Mouse (Mus musculus) liver, adult (tissue): ENCODE data around the gene Phf10.
"Not testable (repeated sequence)": the region's sequence is repeated elsewhere in the genome, so short reads cannot be mapped to it uniquely, and the experiment has no call there.

ENCODE experiments used
- GATA4 ChIP-seq: IDR thresholded peaks from 2 replicates; pipeline ENCODE4 v1.6.1; 2014; ENCODE audit warnings: mild to moderate bottlenecking, low read length; ENCODE audit not compliant: insufficient replicate concordance

The Phf10 gene

DNA sequence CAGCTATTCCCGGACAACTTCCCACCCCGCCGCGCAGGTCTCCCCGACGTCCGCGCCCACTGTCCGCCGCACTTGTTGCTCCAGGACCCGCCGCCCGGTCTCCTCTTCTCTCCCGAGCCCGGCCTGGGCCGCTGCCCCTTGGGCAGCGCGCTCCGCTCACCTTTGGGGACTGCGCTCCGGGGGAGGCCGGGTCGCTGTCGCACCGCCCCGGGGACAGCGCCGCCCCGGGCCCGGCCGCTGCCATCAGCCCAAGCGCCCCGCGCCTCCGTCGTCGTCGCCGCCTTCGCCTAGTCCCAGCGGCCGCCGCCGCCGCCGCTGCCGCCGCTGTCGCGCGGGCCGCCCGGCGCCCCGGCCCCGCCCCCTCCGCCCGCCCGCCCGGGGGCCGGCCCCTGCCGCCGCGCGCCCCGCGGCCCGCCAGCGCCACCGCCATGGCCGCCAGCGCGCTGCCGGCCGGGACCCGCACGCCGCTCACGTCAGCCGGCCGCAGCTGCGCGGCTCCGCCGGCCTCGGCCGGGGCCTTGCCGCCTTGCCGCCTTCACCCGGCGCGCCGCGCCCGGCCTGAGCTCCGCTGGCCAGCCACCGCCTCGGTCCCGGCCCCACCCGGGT, at the start of gene Phf10:
Phf10 (minus strand) TSS at position 323 of the 606 bp plus-strand sequence.
- TF ChIP-seq GATA4 = not testable (repeated sequence)

DNA sequence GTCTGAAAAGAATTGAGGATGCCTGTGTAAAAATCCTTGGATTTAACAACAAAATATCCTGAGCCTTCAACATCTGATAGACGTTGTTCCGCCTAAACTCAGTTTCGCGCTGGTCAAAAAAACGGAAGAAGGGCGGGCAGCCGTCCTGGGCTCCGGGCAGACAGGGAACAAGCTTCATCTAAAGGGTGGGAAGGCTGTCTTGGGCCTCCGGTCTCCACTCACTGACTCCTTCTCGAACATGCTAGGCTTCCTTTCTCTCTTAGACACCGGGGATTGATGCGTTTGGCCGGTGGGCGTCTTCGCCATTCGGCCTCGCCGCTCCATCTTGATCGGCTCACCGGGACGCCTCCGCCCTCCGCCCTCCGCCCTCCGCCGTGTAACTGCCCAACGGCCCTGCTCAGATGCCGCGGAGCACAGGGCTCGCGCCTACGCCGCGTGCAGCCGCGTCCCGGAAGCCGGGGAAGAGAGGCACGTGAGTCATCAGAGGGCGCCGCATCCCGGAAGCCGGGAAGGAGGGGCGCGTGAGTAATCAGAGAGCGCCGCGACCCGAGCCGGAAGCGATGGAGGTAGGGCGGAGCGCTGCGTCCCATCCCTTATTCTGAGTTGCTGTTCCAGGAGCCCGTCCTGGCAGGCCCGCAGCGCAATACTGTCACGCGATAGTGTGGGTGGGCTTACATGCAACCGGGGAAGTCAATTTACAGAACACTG, 48.8 kb upstream of the Phf10 start, which contains the start of gene Gm3435:
Gm3435 (plus strand) TSS at position 471 of the 708 bp plus-strand sequence.
- not testable (repeated sequence) for TF ChIP-seq GATA4

DNA sequence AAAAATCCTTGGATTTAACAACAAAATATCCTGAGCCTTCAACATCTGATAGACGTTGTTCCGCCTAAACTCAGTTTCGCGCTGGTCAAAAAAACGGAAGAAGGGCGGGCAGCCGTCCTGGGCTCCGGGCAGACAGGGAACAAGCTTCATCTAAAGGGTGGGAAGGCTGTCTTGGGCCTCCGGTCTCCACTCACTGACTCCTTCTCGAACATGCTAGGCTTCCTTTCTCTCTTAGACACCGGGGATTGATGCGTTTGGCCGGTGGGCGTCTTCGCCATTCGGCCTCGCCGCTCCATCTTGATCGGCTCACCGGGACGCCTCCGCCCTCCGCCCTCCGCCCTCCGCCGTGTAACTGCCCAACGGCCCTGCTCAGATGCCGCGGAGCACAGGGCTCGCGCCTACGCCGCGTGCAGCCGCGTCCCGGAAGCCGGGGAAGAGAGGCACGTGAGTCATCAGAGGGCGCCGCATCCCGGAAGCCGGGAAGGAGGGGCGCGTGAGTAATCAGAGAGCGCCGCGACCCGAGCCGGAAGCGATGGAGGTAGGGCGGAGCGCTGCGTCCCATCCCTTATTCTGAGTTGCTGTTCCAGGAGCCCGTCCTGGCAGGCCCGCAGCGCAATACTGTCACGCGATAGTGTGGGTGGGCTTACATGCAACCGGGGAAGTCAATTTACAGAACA, 17.4 kb upstream of the Phf10 start, which contains the start of the genes 9030025P20Rik and Gm3417:
9030025P20Rik (plus strand) TSS at position 107 of the 677 bp plus-strand sequence.
Gm3417 (minus strand) TSS at position 429 of the 677 bp plus-strand sequence.
- not testable (repeated sequence) for TF ChIP-seq GATA4

DNA sequence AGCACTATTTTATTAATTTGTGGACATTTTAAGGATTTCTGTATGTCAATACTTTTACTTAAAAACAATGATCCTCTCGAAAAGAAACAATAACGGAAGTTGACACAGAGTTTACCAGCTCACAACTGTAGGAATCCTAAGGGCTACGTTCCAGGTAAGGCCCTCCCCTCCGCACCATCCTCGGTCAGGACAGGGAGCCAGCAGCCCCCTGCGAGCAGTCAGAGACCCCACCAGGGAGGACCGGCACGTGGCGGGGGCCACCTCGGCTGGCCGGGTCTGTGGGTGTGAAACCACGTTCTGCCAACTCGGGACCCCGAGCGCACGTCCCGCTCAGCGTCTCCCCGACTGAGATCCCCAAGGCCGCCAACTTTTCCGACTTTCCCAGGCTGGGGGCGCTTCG, 553 bp downstream of the Phf10 start:
- no peak for TF ChIP-seq GATA4

DNA sequence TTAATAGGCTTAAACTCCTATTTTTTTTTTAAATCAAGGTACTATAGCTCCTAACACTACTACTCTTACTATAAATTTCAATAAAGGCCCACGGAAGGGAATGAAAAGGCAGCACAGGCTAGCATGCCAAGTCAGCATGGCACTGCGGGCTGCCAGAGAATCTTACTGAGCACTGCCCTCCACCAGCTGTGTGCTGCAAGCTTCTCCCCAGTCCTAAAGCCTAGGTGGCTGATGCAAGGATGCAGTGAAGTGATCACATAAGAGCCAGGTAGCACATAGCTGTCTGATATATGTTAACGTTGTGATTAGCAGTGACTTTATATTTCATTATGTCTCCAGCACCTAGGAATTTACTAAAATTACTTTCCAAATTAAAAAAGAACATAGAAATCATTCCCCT, 1.1 kb downstream of the Phf10 start:
- TF ChIP-seq GATA4 = no peak

DNA sequence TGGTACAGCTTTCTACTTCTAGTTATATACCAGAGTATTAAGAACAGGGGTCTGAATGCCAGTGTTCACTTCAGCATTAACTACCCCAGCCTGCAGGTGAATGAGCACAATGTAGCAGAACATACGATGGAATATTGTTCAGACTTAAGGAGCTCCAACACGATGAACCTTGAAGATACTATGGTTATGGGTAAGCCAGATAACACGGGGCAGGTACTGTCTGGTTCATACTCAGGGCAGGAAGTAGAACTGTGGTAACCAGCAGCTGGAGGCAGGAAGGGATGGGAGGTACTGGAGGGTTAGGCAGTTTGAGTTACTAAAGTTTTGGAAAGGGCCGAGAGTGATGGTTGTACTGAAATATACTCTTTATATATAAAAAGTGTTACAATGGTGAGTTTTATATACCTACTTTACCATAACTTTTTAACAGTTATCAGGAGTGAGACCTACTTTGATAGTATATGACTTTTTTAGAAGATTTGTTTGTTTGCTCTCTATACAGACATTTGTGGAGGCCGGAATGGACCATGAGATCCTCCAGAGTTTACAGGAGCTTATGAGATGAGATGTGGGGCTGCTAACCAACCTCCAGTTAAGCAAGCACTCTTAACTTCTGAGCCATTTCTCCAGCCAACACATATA, 2.3 kb downstream of the Phf10 start:
- TF ChIP-seq GATA4 = no peak

DNA sequence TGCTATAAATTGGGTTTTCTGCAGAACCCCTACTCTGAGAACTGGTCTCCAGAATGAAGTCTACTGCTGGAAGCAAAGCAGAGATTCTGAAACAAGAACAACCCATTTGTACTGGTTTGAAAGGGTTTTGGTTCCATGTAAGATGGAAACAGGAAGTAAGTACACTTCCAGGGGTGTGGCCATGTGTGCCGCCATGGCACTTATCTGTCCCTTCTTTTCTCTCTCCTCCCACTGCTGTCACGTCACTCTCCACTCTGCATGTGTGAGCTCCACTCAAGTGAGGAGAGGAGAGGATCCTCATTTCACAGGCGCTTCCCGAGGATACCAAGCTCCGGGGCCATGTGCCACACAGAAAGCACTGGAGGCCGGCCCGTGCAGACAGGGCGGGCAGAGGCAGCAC, 7.6 kb downstream of the Phf10 start:
- no peak for TF ChIP-seq GATA4

DNA sequence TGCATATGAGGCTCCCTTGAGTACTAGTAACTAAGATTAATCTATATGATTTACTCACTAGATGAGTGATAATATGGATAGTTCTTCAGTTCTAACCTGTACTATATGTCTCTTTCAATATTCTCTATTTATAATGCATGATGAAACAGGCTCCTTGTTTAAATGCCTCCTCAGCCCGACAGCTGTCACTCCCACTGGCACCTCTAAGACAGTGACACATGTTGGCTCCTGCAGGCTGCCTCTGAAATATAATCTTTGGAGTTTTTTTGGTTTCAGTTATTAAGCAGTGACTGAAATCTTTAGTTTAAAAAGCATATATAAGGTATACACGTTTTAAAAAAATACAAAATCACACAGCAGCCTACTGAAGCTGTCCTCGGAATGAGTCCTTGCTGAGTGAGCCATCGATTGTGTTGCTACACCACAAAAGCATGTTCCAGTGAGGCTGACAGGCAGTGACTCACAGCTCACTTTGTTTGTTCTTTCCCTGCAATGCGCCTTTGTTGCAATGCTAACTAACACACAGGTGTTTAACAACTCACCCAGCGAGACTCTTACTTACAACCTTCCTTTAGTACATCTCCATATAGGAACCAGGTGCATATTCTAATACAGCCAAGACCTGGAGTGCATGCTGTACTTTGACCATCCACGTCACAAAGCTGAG, 11.8 kb downstream of the Phf10 start:
- no peak for TF ChIP-seq GATA4

DNA sequence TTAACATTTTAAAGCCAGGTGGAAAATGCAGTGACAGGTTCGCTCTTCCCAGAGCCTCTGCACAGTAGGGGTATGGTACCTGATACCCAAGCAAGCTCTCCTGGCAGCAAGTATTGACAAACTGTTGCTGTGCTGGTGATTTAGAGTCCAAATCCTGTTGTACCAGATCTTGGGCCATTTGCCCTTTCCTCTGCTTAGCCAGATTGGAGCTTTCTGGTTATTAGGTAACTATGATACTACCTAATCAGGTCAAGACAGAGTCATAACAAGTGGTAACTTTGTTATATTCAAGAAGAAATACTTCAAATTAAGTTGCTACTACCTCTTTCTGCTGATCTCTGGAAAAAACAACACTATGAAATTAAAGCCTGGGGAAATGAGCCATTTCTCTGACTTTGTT, 16.5 kb downstream of the Phf10 start:
- TF ChIP-seq GATA4 = no peak

DNA sequence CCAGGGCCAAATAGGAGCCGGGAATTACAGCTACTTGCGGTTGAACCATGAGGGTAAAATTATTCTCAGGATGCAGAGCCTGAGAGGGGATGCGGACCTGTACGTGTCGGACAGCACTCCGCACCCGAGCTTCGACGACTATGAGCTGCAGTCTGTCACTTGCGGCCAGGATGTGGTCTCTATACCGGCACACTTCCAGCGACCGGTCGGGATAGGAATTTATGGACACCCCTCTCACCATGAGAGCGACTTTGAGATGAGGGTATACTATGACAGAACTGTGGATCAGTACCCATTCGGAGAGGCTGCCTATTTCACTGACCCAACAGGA, 17.4 kb downstream of the Phf10 start:
- no peak for TF ChIP-seq GATA4

DNA sequence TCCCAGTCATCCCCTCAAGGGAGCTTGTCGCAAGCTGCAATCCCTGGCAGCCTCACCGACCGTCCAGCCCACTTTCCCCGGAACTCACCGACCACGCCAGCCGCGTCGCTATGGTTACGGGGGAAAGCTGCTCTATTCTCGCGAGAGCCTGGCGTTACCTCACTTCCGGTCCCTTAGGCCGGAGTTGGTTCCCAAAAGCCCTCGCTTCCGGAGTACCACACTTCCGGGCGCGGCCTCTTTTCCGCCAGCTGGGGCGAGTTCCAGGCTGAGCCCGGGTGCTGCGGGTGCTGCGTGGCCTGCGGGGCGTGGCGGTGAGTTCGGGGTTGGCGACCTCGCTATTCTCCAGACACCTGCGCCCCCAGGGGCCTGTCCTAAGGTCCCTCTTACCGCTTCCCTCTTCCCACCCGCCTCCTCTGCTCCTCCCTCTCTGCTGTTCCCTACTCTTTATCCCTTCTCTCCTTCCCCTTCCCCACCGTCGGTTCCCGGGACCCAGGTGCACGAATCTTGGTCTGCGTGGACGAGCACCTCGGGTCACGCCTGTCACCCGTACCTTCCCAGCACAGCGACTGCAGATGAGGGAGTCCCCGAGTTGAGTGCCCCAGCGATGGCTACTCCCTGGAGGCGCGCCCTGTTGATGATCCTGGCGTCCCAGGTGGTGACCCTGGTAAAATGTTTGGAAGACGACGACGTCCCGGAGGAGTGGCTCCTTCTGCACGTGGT, 17.9 kb downstream of the Phf10 start, which contains the start of the genes Wdr27 and 1600012H06Rik:
Wdr27 (minus strand) TSS at position 150 of the 720 bp plus-strand sequence.
1600012H06Rik (plus strand) TSS at position 176 of the 720 bp plus-strand sequence.
- peak; percentile 16; the same call in 1 of the 2 replicates for TF ChIP-seq GATA4

DNA sequence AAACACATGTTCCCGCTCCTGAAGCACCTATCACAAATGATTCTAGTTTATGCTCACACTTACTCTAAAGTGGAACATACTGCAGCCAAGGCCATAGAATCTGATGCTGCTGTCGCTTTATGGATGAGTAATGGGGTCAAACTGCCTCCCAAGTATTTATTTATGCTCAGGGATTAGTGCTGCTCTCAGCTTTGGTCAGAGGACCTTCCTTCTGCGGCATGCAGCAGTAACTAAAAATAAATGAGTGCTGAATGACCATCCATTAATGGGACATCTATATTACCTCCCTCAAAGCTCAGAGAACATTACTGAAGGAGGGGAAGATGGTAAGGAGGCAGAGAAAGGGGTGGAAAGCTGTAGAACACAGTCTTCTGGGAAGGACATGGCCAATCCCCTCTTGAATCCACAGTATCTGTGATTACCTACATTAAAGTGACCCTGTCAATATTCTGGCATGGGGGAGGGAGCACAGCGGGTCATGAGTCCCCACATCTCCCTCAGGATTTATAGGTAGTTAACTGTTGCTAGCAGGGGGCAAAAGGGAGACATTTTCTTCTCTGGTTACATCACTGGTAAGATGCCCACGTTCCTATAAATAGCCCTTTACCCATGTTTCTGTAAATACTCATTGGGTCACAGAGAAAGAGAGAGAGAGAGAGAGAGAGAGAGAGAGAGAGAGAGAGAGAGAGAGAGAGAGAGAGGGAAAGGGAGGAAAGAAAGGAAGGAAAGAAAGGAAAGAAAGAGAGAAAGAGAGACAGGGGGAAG, 25.1 kb downstream of the Phf10 start:
- no peak for TF ChIP-seq GATA4

DNA sequence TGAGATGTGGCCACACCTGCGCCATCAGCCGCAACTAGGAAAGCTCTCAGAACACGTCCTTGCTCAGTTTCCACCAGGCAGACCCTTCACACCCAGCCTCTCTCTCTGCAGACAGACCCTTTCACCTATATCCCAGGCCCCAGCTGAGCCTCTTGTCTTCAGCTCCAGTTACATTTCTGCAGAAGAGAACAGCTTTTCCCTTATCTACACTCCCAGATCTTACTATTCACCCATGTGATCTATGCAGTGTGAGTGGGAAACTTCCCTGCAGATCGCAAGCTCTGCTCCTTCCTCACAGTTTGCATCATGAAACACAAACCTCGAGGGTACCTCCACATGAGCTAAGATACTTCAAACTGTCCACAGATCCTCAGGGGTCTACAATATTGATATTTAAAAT, 29.6 kb downstream of the Phf10 start:
- TF ChIP-seq GATA4 = no peak
